Comparison of ENCODE assay signal across 20 mouse cellular contexts in the genomic region with DNA sequence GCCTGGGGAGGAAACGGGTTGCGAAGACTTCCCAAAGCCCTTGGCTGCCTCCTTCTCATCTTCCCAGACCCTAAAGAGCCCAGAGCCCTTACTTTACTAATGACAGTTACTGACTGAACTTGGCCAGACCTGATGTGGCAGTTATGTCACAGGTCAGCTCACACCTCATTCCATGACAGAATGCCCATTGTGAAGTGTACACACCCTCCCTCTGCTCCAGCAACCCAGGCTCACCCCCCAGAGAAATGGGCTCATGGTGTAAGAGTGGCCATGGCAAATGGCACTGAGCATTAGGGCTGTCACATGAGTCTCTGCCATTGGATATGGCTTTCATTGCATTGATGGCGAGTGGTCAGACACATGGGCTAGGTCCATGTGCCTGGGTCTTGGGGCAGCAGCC. TPM values are rescaled to one million over a fixed set of nuclear protein-coding genes. Genes with fewer than 3 reads are reported as not detected.
DNase-seq lines count a peak whose midpoint lies in the region; TF ChIP-seq lines count a peak whose summit lies in the region.
"Had no signal": no experiment of that assay in that cellular context is flagged by ENCODE, and none has a peak within 500 bp of the region (broad histone marks: within the 10 kb centered on the region; RNA-seq: fewer than 3 reads in every experiment).

A gene (minus strand): TSS at position 101 of the 400 bp plus-strand sequence.

- TF ChIP-seq POLR2A in testis, adult 2 months (IDR thresholded peaks at IDR 0.05; ENCODE audit: control insufficient read depth, low read depth, low read length) = peak; percentile 75; the same call in 1 of the 2 replicates

- no peaks in the 10 kb centered on the region for H3K4me1 ChIP-seq in testis, adult 2 months (ENCODE audit: control insufficient read depth, insufficient read depth, low read length)

- TF ChIP-seq CTCF in testis, adult 2 months (IDR thresholded peaks at IDR 0.05; ENCODE audit: control insufficient read depth, insufficient read depth, insufficient replicate concordance, low read depth, low read length) = no peak

- H3K36me3 ChIP-seq in testis, adult 2 months (ENCODE audit: control insufficient read depth, insufficient read depth, low read length) = no peaks in the 10 kb centered on the region
- H3K36me3 ChIP-seq: G1E had no signal

- no peaks in the 10 kb centered on the region for H3K27me3 ChIP-seq in testis, adult 2 months (ENCODE audit: control insufficient read depth, insufficient read depth, low read length)
- H3K27me3 ChIP-seq: CH12.LX had no signal

- peak within 1 kb of the TSS; percentile 91 for H3K4me3 ChIP-seq in testis, adult 2 months (ENCODE audit: control insufficient read depth, low read depth, low read length)

- no peak for DNase-seq in testis, postnatal 10 days (ENCODE audit: low spot score)
- DNase-seq: adrenal gland, adult 2 months; adrenal gland, adult 8-10 months; adrenal gland, postnatal 10 days; adrenal gland, postnatal 14 days; adrenal gland, postnatal 25 days; adrenal gland, postnatal 36 days; B cell, adult 2 months; cerebellum, adult 11 months; cerebellum, adult 11-12 months; cerebellum, adult 18-20 months; cerebellum, adult 2 months had no signal

- peak within 1 kb of the TSS; percentile 86 for H3K27ac ChIP-seq in testis, adult 2 months (ENCODE audit: control insufficient read depth, insufficient read depth, low read depth, low read length)

RNA-seq across cellular contexts. Expression of the gene that starts here (rescaled TPM):
- 613 and 779 TPM in 2 replicates for polyA plus RNA-seq in testis, adult 2 months (2012; rRNA removed)
- polyA plus RNA-seq: activated CD4-positive, CD25-positive, alpha-beta regulatory T cell, adult 4 months; adrenal gland, adult 2 months; brain, embryonic 14.5 days; C2C12; CD4-positive, CD25-positive, alpha-beta regulatory T cell, adult 4 months; cerebellum, adult 2 months; G1E; Patski had no signal
